Mouse (Mus musculus) cerebellum, postnatal 4 days (tissue): ENCODE results near the gene Gsg1.

Experiments
- DNase-seq, 2 experiments: peaks; one replicate each; pipeline ENCODE4 v3.0.0; 2022; ENCODE audit warnings: low spot score in 2 of 2, mixed read lengths in 1 of 2

The Gsg1 gene

DNA sequence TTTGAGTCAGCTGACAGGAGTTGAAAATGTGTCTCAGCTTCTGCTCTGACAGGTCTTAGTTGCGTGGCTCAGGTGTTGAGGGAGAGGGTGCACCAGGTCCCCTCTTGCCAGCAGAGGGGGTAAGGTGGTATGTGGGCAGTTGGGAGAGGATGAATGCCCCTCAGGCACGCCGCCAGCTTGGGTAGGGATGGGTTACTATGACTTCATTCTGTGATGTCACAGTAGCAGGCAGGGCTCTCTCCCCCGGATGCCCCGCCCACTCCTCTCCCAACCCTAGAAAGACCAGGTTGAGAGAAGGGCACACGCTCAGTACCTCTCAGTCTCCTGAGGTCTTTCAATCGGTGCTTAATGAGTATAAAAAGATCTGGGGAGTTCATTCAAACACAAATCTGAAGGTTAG, at the start of gene Gsg1:
Gene Gsg1 (minus strand): TSS at position 199 of the 400 bp plus-strand sequence.
- no peak for DNase-seq

DNA sequence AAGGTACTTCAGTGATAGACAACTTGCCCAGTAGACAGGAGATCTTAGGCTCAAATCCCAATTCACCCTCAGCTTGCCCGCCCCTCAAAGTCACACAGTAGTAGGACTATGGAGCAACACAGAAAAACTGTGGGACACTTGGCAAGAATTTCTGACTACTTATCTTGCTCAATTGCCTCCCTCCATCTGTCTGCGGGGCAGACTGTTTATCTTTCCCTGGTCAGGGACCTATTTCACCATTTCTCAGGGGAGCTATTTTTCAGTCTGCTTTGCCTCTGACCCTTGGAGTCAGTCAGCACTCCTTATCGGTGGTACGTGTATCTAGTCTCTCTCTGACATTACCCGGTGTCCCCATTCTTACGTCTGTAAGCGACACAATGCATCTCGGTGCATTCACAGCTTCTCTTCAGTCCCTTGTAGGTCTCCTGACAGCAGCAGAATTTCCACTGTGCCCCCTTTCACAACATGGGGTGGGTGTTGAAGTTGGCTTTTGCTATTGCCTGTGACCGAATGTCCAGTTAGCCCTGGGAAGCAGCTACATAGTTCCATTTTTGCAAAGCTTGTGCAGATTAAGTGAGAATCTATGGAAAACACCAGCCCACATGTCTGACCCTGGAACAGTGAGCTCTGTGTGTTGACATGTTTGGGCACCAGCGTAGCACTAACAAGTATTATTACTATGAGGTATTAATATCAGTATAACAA, 48.4 kb upstream of the Gsg1 start:
- DNase-seq, result no peak

DNA sequence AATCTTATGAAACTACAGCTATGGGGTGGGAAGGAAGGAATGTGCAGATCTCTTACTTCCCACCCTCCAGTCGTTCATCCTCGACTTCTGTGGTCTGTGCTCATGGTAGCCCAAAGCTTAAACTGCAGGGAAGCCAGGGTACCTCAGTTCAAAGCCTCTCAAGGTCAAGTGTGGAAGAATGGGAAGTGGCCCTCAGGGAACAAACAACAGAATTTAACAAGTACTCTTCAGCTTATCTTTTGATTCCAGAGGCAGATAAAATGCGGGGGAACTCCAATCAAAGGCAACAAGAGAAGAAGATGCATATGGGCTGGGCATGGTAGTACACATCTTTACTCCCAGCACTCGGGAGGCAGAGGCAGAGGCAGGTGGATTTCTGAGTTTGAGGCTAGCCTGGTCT, 46.3 kb upstream of the Gsg1 start:
- DNase-seq, result no peak

DNA sequence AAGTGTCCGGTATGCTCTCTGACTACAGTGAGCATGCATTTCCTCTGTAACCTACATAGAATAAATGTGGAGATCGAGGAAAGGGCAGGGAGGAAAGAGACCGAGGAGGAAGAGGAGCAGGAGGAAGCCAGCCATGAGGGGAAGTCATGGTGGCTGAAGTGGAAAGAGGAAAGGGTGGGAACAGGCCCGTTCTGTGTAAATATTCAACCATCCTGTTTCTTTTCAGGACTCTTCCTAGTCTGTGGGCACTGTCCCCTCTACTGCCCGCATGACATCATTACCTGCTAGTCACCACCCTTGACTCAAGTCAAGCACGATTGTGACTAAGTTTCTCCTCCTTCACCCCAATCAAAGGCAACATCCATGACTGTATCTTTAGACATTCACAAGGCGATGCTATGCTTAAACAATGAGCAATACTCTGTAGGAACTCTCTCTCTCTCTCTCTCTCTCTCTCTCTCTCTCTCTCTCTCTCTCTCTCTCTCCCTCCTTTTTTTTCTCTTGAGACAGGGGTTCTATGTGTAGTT, 44.9 kb upstream of the Gsg1 start:
- no peak for DNase-seq

DNA sequence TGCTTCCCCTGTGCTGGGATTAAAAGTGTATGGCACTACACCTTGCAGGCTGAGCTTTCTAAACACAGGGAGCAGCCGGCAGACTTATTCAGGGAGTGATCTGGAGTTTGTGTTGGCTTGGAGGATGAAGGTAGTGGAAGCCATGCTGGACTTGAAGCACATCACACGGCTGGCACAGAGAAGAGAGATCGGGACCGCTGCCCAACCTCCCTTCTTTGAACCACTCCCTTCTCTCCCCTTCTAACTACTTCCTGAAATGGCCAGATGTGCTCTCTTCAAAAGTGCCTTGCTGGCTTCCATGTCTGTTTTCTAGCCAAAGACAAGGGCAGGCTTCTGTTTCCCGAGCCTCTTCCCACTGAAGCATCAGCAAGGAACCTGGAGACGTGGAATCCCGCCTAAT, 43.4 kb upstream of the Gsg1 start:
- DNase-seq, result no peak

DNA sequence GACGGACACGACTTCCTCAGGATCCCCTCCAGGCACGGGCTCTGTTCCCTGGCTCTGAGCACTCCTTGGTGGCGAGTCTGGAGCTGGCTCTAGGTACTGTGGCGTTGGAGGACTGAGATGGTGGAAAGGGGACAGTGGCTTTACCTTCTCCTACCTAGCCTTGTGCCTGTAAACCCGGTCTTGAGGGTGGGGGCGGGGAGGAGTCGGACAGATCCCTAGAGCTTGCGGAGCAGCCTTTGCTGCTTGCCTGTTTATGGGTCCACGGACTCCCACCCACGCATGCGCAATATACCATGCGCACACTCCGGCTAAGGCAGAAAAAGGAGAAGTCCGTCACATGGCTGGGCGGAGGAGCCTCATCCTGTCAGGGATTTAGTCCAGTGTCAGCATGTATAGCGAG, 42.1 kb upstream of the Gsg1 start:
- DNase-seq, result no peak

DNA sequence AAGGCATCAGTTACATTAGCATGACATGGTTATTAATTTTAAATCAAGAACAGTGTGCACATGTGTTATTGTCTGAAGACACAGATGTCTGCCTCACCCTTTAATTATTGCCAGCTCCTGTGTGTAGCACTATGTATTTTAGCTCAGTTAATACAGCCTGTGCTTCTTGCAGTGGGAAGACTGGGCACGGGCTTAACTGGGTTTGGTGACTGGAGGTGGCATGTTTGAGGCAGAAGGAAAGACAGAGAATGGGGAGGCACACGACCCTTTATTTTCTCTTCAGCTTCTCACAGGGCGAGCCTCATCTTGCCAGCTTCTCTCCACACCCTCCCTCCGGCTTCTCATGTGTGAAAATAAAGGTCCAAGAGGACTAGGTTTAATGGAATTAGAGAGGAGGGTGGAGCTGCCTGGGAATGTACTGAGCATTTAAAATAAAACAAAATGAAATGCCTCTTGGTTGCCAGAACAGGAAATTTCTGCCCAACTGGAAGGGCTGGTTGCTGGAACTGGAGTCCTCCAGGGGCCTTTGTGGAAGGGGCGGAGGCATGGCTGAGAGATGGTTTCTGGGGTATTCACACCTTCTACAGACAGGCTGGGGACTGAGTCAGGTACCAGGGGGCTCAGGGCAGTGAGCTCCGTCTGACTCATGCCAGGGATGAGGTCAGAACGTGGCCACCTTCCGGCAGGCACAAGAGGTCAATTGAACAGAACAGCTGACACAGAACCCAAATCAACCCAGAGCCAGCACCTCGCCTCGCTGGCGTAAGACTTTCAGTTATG, 41.1 kb upstream of the Gsg1 start:
- no peak for DNase-seq

DNA sequence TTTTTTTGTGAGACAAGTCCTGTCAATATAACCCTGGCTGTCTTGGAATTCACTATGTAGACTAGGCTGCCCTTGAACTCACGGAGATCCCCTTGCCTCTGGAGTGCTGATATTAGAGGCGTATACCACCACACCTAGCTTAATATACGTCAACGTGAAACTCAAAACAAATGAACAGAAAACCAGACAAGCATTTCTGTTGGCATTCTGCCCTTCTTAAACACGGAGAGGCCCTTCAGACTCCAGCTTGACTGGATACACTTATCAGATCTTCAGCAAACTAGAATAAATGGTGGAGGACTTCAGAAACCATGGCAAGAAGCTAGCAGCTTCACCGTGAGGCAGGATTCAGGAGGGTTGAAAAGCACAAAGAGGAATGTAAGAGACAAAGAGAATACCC, 40.0 kb upstream of the Gsg1 start:
- no peak for DNase-seq

DNA sequence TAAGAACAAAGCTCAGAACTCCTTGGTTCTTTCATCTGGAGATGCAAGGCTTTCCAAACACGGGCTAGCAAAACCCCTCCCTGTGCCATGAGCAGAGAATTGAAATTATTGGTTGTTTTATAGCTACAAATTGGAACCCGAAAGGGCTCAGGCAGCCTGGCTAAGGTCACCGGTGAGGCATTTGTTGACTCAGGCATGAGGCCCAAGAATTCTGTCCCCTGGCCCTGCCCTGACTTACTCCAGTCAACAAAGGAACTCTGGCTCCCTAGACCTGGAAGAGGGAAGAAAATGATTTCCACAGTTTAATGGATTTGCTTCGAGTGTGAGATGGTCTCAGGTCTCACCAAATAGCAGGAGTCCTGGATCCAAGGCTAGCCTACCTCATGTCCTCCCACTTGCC, 38.2 kb upstream of the Gsg1 start:
- no peak for DNase-seq

DNA sequence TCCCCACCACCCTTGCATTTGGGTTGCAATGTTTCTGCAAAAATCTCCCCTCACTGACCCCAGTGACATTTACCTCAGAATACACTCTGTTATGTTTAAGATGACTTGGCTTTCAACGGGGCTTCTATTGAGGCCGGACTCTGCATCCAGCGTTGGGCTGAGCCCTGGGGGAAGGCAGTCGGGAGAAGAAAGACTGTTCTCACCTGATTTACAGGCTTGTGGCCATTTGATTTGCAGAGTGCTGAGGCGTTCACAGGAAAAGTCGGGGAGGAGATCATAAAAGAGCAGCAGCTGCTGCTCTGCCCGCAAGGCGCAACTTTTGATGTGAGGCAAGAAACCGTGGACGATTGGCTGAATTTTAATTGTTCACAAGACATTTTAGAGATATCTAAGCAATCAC, 25.7 kb upstream of the Gsg1 start:
- DNase-seq, result no peak

DNA sequence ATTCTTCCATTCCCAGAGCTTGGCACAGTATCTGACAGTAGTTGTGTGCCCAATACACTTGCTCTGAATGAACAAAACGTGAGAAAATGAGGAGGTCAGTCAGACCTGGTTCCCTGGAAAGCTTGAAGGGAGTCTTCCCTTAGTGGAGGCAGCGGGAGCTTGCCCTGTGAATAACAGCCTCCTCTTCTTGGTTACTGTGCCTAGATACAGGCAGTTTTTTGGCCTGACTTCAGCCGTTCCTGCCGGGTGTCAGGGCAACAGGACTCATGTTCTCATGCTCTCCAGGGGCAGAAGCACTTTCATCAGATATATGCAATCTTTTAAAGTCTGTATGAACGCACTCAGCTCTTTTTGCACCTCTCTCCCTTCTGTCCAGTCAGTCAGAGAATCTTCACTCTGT, 25.1 kb upstream of the Gsg1 start:
- peak in 1 of 2 experiments; percentile 14 for DNase-seq

DNA sequence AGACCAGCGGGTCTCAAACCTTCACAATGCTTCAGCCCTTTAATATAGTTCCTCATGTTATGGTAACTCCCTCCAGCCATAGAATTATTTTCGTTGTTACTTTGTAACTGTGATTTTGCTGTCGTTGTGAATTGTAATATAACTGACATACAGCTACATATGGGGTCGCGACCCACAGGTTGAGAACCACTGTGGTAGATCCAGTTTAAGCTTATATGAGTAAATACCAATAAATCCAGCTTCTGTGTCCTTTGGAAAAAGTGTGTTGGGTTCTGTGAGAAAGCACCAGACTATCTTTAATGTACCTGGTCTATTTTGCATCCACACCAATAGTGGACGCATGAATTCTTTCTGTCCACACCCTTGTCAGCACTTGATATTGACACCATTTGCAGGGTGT, 24.2 kb upstream of the Gsg1 start:
- DNase-seq, result no peak

DNA sequence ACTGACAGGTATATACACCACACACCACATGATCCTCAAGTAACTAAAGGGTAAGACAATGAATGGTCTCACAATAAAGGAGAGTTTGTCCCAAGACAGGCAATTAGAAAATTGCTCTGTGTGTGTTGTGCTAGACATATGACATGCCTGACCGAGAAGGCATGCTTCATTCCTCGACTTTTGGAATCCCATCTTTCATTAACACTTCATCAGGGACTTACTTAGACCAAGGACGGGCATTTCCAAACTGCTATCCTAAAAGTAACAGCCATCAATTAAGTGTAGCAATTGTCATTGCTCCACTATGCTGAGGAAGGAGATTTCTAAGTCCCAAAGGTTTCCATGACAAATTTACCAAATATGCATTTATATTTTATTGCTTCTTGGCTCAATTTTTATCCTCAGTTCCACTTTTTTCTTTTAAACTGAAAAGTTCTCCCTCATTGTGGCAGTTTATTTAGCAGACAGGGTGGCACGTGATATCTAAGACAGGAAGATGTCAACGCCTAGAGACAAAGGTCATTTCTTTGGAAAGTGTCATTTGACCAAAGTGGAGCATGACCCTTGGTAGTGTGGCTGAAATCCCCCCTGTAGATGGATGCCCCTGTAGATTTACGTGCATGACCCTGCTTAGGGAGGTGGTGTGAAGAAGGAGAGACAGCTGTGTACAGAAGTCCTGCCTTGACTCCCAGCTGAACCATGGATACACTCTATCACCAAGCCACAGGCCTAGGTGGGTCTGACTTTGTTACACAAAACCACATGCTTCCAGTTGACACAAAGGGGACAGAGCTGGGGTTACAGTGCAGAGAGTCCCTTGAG, 22.5 kb upstream of the Gsg1 start:
- no peak for DNase-seq

DNA sequence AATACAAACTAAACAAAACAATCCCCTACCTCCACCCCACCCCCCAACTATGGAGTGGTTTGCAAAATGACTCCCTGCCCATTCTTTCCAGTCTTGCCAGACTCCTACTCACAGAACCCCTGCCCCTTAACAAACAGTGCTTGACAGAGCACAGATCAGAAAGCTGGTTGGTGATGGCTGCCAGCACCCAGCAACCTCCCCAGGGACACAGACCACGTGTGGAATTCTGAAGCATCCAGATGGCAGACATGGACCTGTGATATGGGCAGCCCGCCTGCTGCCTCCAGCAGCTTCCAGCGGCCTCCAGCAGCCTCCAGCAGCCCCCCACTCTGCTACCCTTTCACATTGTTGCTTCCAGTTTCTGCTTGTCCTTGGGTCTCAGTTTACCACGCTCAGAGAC, 21.1 kb upstream of the Gsg1 start:
- DNase-seq, result peak in 1 of 2 experiments; percentile 24

DNA sequence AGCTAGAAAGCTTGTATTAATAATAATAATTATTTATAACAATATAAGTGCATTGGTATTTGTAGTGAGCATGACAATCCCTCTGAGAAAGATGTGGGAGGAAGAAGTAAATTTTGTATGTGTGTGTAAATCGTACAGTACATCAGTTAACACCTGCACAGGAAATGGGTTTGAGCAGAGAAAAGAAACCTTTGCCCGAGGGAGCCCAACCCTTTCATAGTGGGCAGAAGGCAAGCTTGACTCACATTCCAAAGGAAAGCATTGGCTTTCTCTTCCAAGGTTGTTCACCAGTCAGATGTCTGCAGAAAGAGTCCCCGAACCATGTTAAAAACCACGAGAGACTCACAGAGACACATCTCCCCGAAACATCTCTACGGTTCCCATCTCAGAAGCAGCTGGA, 18.9 kb upstream of the Gsg1 start:
- no peak for DNase-seq

DNA sequence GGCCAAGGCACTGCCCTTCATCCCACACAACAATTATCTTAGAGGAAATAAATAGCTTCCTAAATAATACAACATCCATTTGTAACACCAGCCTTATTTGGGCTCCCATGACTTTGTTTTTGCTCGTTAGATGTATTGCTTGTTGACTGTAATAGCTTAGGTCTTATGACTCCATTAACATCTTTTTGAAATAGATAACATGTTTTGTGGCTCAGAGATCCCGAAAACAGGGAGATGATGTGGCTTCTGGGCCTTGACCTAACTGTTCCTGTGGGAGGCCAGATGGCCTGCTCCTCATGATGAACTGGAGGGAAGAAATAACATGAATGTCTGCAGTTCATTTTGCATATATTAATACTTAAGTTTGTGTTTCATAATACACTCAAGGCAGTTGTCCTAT, 17.6 kb upstream of the Gsg1 start:
- DNase-seq, result no peak

DNA sequence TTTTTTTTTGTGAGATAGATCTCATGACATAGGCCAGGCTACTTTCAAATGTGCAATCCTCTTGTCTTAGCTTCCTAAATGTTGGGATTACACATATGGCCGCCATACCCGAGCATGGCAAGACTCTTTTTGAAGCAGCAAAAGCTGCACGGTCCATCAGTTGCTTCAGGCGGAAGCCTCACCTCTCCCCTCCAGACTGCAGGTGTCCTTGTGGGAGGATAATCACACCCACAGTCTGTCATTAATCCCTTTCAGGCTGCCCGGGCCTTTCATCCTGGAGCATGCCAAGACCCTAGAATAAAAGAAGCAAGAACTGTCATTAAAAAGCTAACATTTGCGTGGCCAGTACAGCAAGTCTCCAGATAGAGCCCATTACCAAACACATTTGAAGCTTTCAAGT, 15.5 kb upstream of the Gsg1 start:
- no peak for DNase-seq

DNA sequence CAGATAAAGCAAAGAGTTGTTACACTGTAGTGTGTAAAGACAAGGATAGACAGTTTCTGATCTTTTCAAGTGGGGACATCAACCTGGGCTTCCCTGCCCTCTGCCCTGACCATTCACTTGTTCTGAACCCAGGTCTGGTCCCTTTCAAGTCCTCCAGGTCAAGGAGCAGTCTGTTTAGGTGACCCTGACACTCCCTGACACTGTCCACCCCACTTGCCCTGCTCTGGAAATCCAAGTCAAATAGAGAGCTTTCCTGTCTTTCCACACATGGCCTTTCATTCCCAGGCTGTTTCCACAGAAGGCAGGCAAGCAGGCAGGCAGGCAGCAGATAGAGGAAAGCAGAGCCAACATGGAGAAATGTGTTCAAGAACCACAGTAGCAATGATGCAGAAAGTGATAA, 14.2 kb upstream of the Gsg1 start:
- DNase-seq, result no peak

DNA sequence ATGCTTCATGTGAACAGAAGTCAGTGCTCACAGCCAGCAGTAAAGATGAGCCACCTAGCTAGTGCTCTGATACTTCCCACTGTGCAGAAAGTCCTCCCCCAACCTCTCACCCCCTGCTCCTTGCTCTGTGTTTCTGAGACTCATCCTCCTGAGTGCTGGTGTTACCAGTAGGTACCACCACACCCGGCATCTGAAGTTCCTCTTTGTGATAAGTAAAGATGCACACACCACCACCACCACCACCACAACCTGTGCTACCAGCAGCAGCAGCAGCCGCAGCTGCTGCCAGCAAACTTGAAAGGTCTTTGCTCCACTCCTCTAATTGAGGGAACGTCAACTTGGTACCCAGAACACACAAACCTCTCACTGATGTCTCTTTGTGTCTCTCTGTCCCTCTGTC, 13.1 kb upstream of the Gsg1 start:
- DNase-seq, result no peak

DNA sequence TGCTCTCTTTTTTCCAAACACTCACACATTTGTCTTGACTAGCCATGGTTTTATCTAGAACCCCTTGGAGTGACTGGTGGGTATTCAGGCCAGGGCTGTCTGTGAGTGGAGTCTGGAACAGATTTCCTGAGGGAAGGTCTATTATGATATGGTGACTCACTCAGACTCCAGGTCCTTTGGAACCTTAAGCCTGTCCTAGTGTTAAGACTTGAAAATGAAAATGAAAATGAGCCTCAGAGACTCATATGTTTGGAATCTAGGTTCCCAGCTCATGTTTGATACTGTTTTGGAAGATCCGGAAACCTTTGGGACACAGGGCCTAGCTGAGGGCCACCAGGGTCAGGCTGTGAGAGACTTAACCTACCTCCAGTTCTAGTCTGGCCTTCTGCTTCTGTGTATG, 11.9 kb upstream of the Gsg1 start:
- DNase-seq, result no peak

DNA sequence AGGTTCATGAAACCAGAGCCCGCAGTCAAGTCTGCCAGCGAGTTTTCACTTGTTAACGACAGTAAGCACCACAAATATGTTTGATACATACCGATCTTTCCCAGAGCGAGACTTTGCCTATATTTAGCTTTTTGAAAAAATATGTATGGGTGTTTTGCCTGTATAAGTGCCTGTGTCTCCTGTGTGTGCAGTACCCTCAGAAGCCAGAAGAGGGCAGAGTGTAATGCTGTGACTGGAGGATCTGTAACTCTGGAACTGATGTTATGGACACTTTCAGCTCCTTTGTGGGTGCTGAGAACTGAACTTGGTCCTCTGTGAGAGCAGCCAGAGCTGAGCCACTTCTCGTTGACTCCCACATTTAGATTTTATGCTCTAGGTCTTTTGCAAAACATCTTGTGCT, 10.0 kb upstream of the Gsg1 start:
- no peak for DNase-seq

DNA sequence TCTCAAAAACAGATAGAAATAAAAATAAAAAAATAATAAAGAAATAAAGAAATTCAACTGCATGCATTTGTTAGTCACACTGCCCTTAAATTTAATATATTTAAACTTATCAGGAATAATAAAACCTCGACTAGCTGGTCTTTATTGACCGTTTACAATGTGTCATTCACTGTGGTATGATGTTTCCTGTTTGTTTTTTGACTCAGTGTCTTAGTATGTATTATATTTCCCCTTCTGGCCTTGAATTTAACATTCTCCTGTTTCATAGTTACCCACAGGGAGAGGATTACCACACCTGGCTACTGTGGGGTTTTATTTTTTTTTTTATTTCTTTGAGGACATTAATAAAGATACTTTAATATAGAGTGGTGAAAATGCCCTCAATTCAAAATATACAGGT, 8.4 kb upstream of the Gsg1 start:
- no peak for DNase-seq

DNA sequence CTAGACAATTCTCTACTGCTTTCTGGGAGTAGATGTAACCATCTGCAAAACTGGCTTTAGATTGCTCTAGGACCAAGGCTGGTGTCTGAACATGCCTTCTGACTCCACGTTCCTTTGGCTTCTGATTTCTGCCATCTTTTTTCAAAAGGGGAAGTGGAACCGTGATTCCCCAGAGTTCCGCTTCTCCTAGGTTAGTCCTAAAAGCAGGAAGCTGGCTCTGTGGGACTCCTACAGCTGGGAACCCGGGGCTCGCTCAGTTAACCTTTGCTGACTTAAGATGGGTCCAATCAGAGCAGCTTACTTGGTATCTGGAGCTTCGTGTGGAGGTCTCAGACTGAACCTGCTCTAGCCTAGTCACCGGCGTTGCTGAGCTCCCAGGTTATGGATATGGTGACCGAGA, 7.0 kb upstream of the Gsg1 start:
- DNase-seq, result no peak
